10 mouse cellular contexts compared by ENCODE assay signal in the genomic region with DNA sequence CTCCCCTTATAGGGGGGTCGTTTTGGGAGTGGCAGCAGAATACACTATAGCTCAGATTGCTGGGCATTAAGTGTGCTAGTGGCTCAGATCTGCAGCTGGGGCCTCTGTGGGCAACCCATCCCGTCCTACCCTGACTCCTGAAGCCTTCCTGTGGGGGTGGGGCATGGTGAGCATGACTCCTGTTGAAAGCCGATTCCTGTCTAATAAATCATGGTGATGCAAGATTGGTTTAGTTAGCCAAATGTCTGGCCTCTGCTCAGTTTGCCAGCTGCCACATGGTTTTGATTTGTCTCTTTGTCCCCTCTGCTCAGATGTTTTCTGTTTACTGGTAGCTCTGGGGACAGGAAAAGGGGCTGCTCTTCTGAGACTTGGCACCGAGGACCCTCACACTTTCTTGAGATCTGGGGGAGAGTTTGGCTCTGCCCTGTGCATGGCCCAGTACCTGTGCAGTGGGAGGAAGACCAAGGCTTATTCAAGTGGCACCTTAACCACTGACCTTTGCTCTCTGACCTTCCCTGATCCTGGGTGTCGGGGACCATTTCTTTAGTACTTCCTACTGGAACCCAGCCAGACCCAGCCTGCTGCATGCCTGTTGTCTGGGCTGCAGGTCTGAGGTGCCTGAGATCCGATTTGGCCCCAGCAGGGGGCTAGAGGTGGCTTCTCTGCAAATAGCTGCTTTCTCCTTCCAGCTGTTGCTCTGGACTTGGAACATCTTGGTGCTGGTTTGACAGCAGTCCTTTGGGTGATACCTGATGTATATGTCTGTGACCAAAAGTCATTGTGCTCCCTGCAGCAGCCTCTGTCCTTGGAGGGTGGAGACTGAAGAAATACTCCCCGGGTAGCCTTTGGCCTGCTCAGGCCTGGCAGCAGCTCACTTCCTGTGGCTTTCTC. TPM values are rescaled to one million over a fixed set of nuclear protein-coding genes. Genes with fewer than 3 reads are reported as not detected.
A peak's percentile ranks its signal among the peaks of the same experiment; 100 is the strongest.
DNase-seq lines count a peak whose midpoint lies in the region; ATAC-seq lines count a peak whose summit lies in the region.
"Had no signal": no experiment of that assay in that cellular context is flagged by ENCODE, and none has a peak within 500 bp of the region (broad histone marks: within the 10 kb centered on the region; RNA-seq: fewer than 3 reads in every experiment).

No protein-coding gene starts in this region.

- WGBS in heart, embryonic 10.5 days, result 41% methylated on average over 7 of the region's 7 CpGs
- 23% methylated on average over 7 of the region's 7 CpGs for WGBS in lung, embryonic 15.5 days
- 75% methylated on average over 7 of the region's 7 CpGs for WGBS in midbrain, embryonic 13.5 days

- ATAC-seq in lung, embryonic 15.5 days (ENCODE audit: borderline replicate concordance, extremely low read depth, low FRiP score, low TSS enrichment), result peak; percentile 13; the same call in 1 of the 2 replicates
- ATAC-seq in midbrain, embryonic 13.5 days, result no peak

- H3K9me3 ChIP-seq in heart, embryonic 10.5 days, result no peaks in the 10 kb centered on the region
- H3K9me3 ChIP-seq in lung, embryonic 15.5 days, result no peaks in the 10 kb centered on the region
- no peaks in the 10 kb centered on the region for H3K9me3 ChIP-seq in midbrain, embryonic 13.5 days

- H3K4me3 ChIP-seq in heart, embryonic 10.5 days, result no peak overlapping the region
- no peak overlapping the region for H3K4me3 ChIP-seq in lung, embryonic 15.5 days
- no peak overlapping the region for H3K4me3 ChIP-seq in midbrain, embryonic 13.5 days (replicated peaks)

- H3K27me3 ChIP-seq in heart, embryonic 10.5 days (ENCODE audit: insufficient read depth, poor library complexity, severe bottlenecking), result no peaks in the 10 kb centered on the region
- H3K27me3 ChIP-seq in lung, embryonic 15.5 days, result no peaks in the 10 kb centered on the region
- H3K27me3 ChIP-seq in midbrain, embryonic 13.5 days, result no peaks in the 10 kb centered on the region

- DNase-seq in heart, adult 9 months (ENCODE audit: low spot score in 2 of 2), result peak; percentile 36 to 42
- DNase-seq in heart, embryonic 10.5 days (ENCODE audit: low spot score), result no peak
- peak; percentile 99 for DNase-seq in adipocyte (ENCODE audit: low spot score)
- peak; percentile 76 to 87 for DNase-seq in gastrocnemius, adult 8-10 months (ENCODE audit: low spot score in 2 of 2)
- DNase-seq in layer of hippocampus, postnatal 14 days (ENCODE audit: low spot score in 2 of 2), result no peak
- DNase-seq in left cerebral cortex, adult 8-10 months (ENCODE audit: low spot score in 2 of 2), result no peak

- no peak overlapping the region for H3K27ac ChIP-seq in heart, embryonic 10.5 days
- peak overlapping the region; percentile 22; the same call in 1 of the 2 replicates for H3K27ac ChIP-seq in lung, embryonic 15.5 days
- H3K27ac ChIP-seq in midbrain, embryonic 13.5 days, result no peak overlapping the region

- no peak overlapping the region for H3K9ac ChIP-seq in lung, embryonic 15.5 days
- no peak overlapping the region for H3K9ac ChIP-seq in midbrain, embryonic 13.5 days (replicated peaks)

- H3K36me3 ChIP-seq in heart, embryonic 10.5 days, result 0 out of 2 replicates have a peak, but pooled peaks cover 3% of the 10 kb centered on the region
- no peaks in the 10 kb centered on the region for H3K36me3 ChIP-seq in lung, embryonic 15.5 days
- peaks cover 37% of the 10 kb centered on the region for H3K36me3 ChIP-seq in midbrain, embryonic 13.5 days

- H3K4me1 ChIP-seq in heart, embryonic 10.5 days, result peaks cover 37% of the 10 kb centered on the region
- peaks cover 20% of the 10 kb centered on the region for H3K4me1 ChIP-seq in lung, embryonic 15.5 days
- H3K4me1 ChIP-seq in midbrain, embryonic 13.5 days (replicated peaks), result peaks cover 22% of the 10 kb centered on the region

- H3K4me2 ChIP-seq in lung, embryonic 15.5 days, result no peak overlapping the region
- H3K4me2 ChIP-seq in midbrain, embryonic 13.5 days (replicated peaks), result no peak overlapping the region

RNA-seq across cellular contexts. Expression of gene Atp6v0e2, which starts 4.4 kb away (rescaled TPM):
- polyA plus RNA-seq in heart, embryonic 10.5 days (2016; fragmentation: Nextera tagmentation; extraction: Ambion mirVana), result 21.1 and 26.6 TPM in 2 replicates
- total RNA-seq in gastrocnemius, adult 8-10 months (2022), result 10 to 100 TPM; 41.6 to 49.2 (median 43.6) TPM
- polyA plus RNA-seq in lung, embryonic 15.5 days (2015; fragmentation: Nextera tagmentation; extraction: Ambion mirVana), result 9.4 and 11.7 TPM in 2 replicates
- total RNA-seq in layer of hippocampus, postnatal 14 days (2021), result 100 to 1,000 TPM; 522 to 523 TPM
- 174 and 176 TPM in 2 replicates for polyA plus RNA-seq in midbrain, embryonic 13.5 days (2015; fragmentation: Nextera tagmentation; extraction: Ambion mirVana)
- 100 to 1,000 TPM; 400 to 422 (median 415) TPM for total RNA-seq in left cerebral cortex, adult 8-10 months (2022)

RNA-seq across cellular contexts. Expression of gene Lrrc61, which starts 12.8 kb away (rescaled TPM):
- 9.5 and 12.9 TPM in 2 replicates for polyA plus RNA-seq in heart, embryonic 10.5 days (2016; fragmentation: Nextera tagmentation; extraction: Ambion mirVana)
- 10 to 100 TPM; 20.8 to 25.0 (median 22.9) TPM for total RNA-seq in gastrocnemius, adult 8-10 months (2022)
- 6.0 and 7.3 TPM in 2 replicates for polyA plus RNA-seq in lung, embryonic 15.5 days (2015; fragmentation: Nextera tagmentation; extraction: Ambion mirVana)
- total RNA-seq in layer of hippocampus, postnatal 14 days (2021), result 10 to 100 TPM; 29.2 to 30.2 TPM
- polyA plus RNA-seq in midbrain, embryonic 13.5 days (2015; fragmentation: Nextera tagmentation; extraction: Ambion mirVana), result 20.8 and 21.2 TPM in 2 replicates
- total RNA-seq in left cerebral cortex, adult 8-10 months (2022), result 10 to 100 TPM; 41.6 to 55.1 (median 46.4) TPM

RNA-seq across cellular contexts. Expression of gene Rarres2, which starts 30.8 kb away (rescaled TPM):
- 10.5 and 18.2 TPM in 2 replicates for polyA plus RNA-seq in heart, embryonic 10.5 days (2016; fragmentation: Nextera tagmentation; extraction: Ambion mirVana)
- total RNA-seq in gastrocnemius, adult 8-10 months (2022), result 10 to 100 TPM in 2 of 4 experiments, 1 to 10 TPM in 2; 7.5 to 24.6 (median 14.4) TPM
- polyA plus RNA-seq in lung, embryonic 15.5 days (2015; fragmentation: Nextera tagmentation; extraction: Ambion mirVana), result 76.6 and 84.0 TPM in 2 replicates
- total RNA-seq in layer of hippocampus, postnatal 14 days (2021), result 10 to 100 TPM; 14.9 to 23.3 TPM
- 2.5 and 2.9 TPM in 2 replicates for polyA plus RNA-seq in midbrain, embryonic 13.5 days (2015; fragmentation: Nextera tagmentation; extraction: Ambion mirVana)
- total RNA-seq in left cerebral cortex, adult 8-10 months (2022), result 10 to 100 TPM; 16.1 to 17.3 (median 16.9) TPM

RNA-seq across cellular contexts. Expression of gene Gm45021, which starts 47.6 kb away (rescaled TPM):
- polyA plus RNA-seq in heart, embryonic 10.5 days (2016; fragmentation: Nextera tagmentation; extraction: Ambion mirVana), result not detected in 2 replicates
- total RNA-seq in gastrocnemius, adult 8-10 months (2022), result not detected
- polyA plus RNA-seq in lung, embryonic 15.5 days (2015; fragmentation: Nextera tagmentation; extraction: Ambion mirVana), result not detected in 2 replicates
- total RNA-seq in layer of hippocampus, postnatal 14 days (2021), result not detected
- not detected in 2 replicates for polyA plus RNA-seq in midbrain, embryonic 13.5 days (2015; fragmentation: Nextera tagmentation; extraction: Ambion mirVana)
- total RNA-seq in left cerebral cortex, adult 8-10 months (2022), result not detected
- total RNA-seq: left cerebral cortex, postnatal 25 days had no signal
- polyA plus RNA-seq: spleen, adult 2 months had no signal

RNA-seq across cellular contexts. Expression of gene Repin1, which starts 51.9 kb away (rescaled TPM):
- 31.9 and 33.2 TPM in 2 replicates for polyA plus RNA-seq in heart, embryonic 10.5 days (2016; fragmentation: Nextera tagmentation; extraction: Ambion mirVana)
- total RNA-seq in gastrocnemius, adult 8-10 months (2022), result 10 to 100 TPM; 28.9 to 35.0 (median 33.6) TPM
- polyA plus RNA-seq in lung, embryonic 15.5 days (2015; fragmentation: Nextera tagmentation; extraction: Ambion mirVana), result 28.1 and 30.9 TPM in 2 replicates
- 10 to 100 TPM; 29.3 to 38.4 TPM for total RNA-seq in layer of hippocampus, postnatal 14 days (2021)
- polyA plus RNA-seq in midbrain, embryonic 13.5 days (2015; fragmentation: Nextera tagmentation; extraction: Ambion mirVana), result 44.6 and 47.2 TPM in 2 replicates
- 10 to 100 TPM; 62.2 to 67.3 (median 64.6) TPM for total RNA-seq in left cerebral cortex, adult 8-10 months (2022)

Comparison
In these comparisons a context has a peak if more than half of its experiments do, and no peak if none do; other contexts are left out.
1. DNase-seq: peak in heart, adult 9 months (2 of 2), adipocyte (single experiment) and gastrocnemius, adult 8-10 months (2 of 2); none in heart, embryonic 10.5 days (single experiment), layer of hippocampus, postnatal 14 days (0 of 2) and left cerebral cortex, adult 8-10 months (0 of 2).
2. RNA of gene Atp6v0e2, which starts 4.4 kb away (total RNA-seq): 522 to 523 TPM in layer of hippocampus, postnatal 14 days and 400 to 422 TPM in left cerebral cortex, adult 8-10 months; 41.6 to 49.2 TPM in gastrocnemius, adult 8-10 months; every median in the first group is over 4 times any median in the second.